Mouse (Mus musculus) megakaryocyte progenitor cell, adult 5-6 weeks (primary cell): Measurements from ENCODE around the gene Slc29a3. TPM values are rescaled to one million over a fixed set of nuclear protein-coding genes. Genes with fewer than 3 reads are reported as not detected.

Source experiments
- ATAC-seq: replicated peaks from 2 replicates; pipeline ENCODE4 v1.8.0; 2016; ENCODE audit warnings: mild to moderate bottlenecking, moderate TSS enrichment, inconsistent platforms; ENCODE audit not compliant: poor library complexity
- total RNA-seq, 2 experiments: library from RNA; stranded (forward) in 1 of 2; stranded (reverse) in 1 of 2; fragments of 157-497, 149-512 nt in 1 of 2; fragments of 200-1000 nt in 1 of 2; gene quantifications; 2 replicates each; pipeline versions ENCODE4 v1.2.3 to v1.2.4; 2015 to 2017

Gene Slc29a3
- total RNA-seq, 2 experiments from 2014 or later, result 12.2 to 34.4 TPM

GRCm38 (mm10) chr10:60685764-60686640 lies 66.6 kb downstream of the Slc29a3 start:
- no peak for ATAC-seq

DNA sequence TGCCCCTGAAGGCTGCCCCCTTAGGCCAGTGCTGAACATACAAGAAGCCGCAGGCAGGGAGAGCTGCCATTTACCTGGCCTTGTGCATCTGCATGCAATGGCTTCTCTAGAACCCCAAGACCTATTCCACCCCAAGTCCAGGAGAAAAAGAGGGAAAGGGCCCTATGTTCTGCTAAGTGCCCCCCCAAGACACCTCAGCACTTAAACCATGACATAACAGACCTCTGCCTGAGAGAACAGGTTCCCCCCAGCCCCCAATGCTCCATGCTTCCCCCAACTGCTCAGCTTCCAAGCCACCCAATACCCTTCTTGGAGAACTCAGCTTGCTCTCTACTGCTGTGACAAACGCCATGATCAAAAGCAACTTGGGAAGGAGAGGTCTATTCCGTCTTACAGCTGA lies 73.7 kb downstream of the Slc29a3 start:
- no peak for ATAC-seq

DNA sequence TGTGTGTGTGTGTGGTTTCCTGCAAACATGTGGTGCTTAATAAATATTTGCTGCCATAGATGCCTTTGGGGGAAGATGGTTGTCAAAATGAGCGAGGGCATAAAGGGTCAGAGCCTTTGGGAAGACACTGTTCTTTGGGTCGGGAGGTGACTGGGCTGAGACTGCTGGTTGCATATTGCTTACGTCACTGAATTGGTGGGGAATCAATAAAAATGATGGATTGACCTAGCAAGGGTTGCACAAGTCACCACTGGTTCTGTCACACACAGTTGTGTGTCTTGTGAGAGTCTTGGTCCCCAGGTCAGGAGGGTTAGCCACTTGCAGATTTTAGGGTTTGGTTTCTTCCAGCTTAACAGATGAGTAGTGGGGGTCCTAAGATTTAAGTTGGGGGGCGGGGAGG lies 75.3 kb downstream of the Slc29a3 start:
- ATAC-seq, result no peak

- ATAC-seq, result 0 out of 2 replicates have a peak, but pooled peaks have one; percentile 39
Observed at GRCm38 (mm10) chr10:60670166-60670565, 82.4 kb downstream of the Slc29a3 start.

DNA sequence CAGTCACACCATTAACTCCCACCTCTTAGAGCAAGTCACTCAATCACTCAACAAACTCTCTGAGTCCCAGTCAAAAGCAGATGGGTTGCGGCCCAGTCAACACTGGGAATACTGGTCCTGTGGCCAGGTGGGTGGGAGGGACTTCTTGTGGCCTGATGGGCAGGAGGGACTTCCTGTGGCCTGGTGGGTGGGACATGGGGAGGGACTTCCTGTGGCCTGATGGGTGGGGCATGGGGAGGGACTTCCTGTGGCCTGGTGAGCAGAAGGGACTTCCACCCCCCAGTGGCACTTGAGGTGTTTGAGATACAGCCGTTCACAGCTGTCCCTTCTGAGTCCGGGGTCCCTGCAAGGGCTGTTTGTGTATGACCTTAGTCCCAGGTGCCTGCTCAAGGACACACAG lies 84.0 kb downstream of the Slc29a3 start:
- ATAC-seq, result no peak

Other genes starting within 250 kb of the Slc29a3 start
- 0.07 and 0.22 TPM in 2 replicates for gene Cdh23, start 56.3 kb downstream of the Slc29a3 start, total RNA-seq (2015)
- 0.03 and 0.21 TPM in 2 replicates for gene Cdh23, start 56.3 kb downstream of the Slc29a3 start, total RNA-seq (2017)
- not detected in 2 replicates for gene Unc5b, start 78.8 kb upstream of the Slc29a3 start, total RNA-seq (2015)
- not detected in 2 replicates for gene Unc5b, start 78.8 kb upstream of the Slc29a3 start, total RNA-seq (2017)